Mouse (Mus musculus): Measurements from ENCODE around the gene Arhgap42.

DNA sequence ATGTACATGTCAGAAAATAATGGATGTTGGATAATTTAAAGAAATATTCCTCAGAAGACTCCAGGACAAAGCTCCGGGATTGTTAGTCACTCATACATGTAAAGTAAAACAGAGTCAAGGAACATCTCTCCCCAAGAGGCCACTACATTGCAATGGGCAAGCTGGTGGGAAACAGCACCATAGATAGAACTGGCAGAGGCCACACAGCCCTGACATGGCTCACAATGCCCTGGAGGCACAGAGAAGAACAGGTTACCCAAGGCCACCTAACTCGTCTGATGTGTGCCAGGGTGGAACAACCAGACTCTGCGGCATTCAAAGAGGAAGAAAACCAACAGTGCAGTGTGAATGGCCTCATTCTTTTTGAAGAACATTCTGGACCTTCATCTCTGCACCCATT, 50.7 kb downstream of the Arhgap42 start:
- TF ChIP-seq MAFK (IDR thresholded peaks at IDR 0.05; ENCODE audit: insufficient read depth, low read depth, low read length): no peak
- TF ChIP-seq HCFC1 (IDR thresholded peaks at IDR 0.05; ENCODE audit: borderline replicate concordance, insufficient read depth, low read length): no peak
